11 mouse cellular contexts compared by ENCODE assay signal in the genomic region with DNA sequence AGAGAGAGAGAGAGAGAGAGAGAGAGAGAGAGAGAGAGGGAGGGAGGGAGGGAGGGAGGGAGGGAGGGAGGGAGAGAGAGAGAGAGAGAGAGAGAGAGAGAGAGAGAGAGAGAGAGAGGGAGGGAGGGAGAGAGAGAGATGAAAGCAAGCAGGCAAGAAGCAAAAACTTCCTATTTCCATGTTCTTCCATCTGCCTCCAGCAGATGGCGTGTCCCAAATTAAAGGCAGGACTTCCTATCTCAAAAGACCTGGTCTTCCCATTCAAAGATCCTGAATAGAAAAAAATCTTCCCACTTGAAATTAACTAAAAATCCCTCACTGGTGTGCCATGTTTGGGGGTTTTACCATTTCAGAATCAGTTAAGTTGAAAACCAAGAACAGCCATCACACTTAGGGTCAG. TPM values are rescaled to one million over a fixed set of nuclear protein-coding genes. Genes with fewer than 3 reads are reported as not detected.
A peak's percentile ranks its signal among the peaks of the same experiment; 100 is the strongest.
DNase-seq lines count a peak whose midpoint lies in the region; ATAC-seq and TF ChIP-seq lines count a peak whose summit lies in the region.
"Not testable (repeated sequence)": the region's sequence is repeated elsewhere in the genome, so short reads cannot be mapped to it uniquely, and the experiment has no call there.
"Had no signal": no experiment of that assay in that cellular context is flagged by ENCODE, and none has a peak within 500 bp of the region (broad histone marks: within the 10 kb centered on the region; RNA-seq: fewer than 3 reads in every experiment).

No protein-coding gene starts in this region.

- 4% methylated on average over 1 of the region's 1 CpGs for WGBS in heart, postnatal 0 days
- WGBS in midbrain, postnatal 0 days, result 5% methylated on average over 1 of the region's 1 CpGs

- not testable (repeated sequence) for H3K27me3 ChIP-seq in heart, postnatal 0 days (ENCODE audit: control insufficient read depth, insufficient read depth, low read length); midbrain, postnatal 0 days (ENCODE audit: insufficient read depth, low read length)

- not testable (repeated sequence) for ATAC-seq in heart, postnatal 0 days (ENCODE audit: insufficient read depth, low read depth); midbrain, postnatal 0 days (ENCODE audit: low FRiP score)

- TF ChIP-seq POLR2A in brain, embryonic 14.5 days (IDR thresholded peaks at IDR 0.05; ENCODE audit: borderline replicate concordance, extremely low read depth, insufficient read depth, insufficient read length, poor library complexity, severe bottlenecking), result not testable (repeated sequence)

- H3K9ac ChIP-seq in ES-E14 (ENCODE audit: insufficient read depth, low read depth, low read length, poor library complexity, severe bottlenecking); heart, postnatal 0 days (replicated peaks; ENCODE audit: low read depth, low read length); midbrain, postnatal 0 days (replicated peaks; ENCODE audit: low read length, poor library complexity, severe bottlenecking): not testable (repeated sequence)

- DNase-seq in ES-E14 (ENCODE audit: low read depth, low spot score), result peak; percentile 37
- DNase-seq in brain, embryonic 14.5 days (ENCODE audit: low read depth), result peak; percentile 46
- DNase-seq in embryo, embryonic 11 days, result peak; percentile 34
- DNase-seq in heart, postnatal 0 days (ENCODE audit: low spot score), result peak; percentile 35
- peak; percentile 61 for DNase-seq in kidney, postnatal 10 days
- DNase-seq in left cerebral cortex, postnatal 36 days (ENCODE audit: low spot score in 2 of 2), result peak; percentile 11
- DNase-seq in midbrain, postnatal 0 days (ENCODE audit: low spot score), result peak; percentile 9
- DNase-seq in testis, postnatal 14 days (ENCODE audit: low spot score), result peak; percentile 15

- intact Hi-C loops in left cerebral cortex, postnatal 36 days (cut with DNase I), result loop anchor here (2.0 kb wide), 1 partner anchor 116 kb away; no protein-coding TSS in a partner anchor

- TF ChIP-seq EP300 in heart, postnatal 0 days (IDR thresholded peaks at IDR 0.05; ENCODE audit: low read depth), result not testable (repeated sequence)

- H3K36me3 ChIP-seq in ES-E14 (ENCODE audit: control insufficient read depth, insufficient read depth, low read length, poor library complexity, severe bottlenecking); heart, postnatal 0 days (replicated peaks; ENCODE audit: control insufficient read depth, insufficient read depth, low read length); midbrain, postnatal 0 days (ENCODE audit: insufficient read depth, low read length): not testable (repeated sequence)

- not testable (repeated sequence) for H3K9me3 ChIP-seq in ES-E14 (ENCODE audit: control insufficient read depth, insufficient read depth, low read depth, low read length); heart, postnatal 0 days (replicated peaks; ENCODE audit: control insufficient read depth, low read length); midbrain, postnatal 0 days (ENCODE audit: low read length)

- not testable (repeated sequence) for H3K4me1 ChIP-seq in ES-E14 (ENCODE audit: control insufficient read depth in 2 of 2, insufficient read depth in 2 of 2, low read length in 2 of 2, poor library complexity in 1 of 2); heart, postnatal 0 days (ENCODE audit: control insufficient read depth, insufficient read depth); midbrain, postnatal 0 days (ENCODE audit: insufficient read depth, low read length)

- peak; percentile 48; the same call in 1 of the 2 replicates for TF ChIP-seq CTCF in brain, embryonic 14.5 days (IDR thresholded peaks at IDR 0.05; ENCODE audit: borderline replicate concordance, extremely low read depth, insufficient read depth, insufficient read length)
- TF ChIP-seq CTCF in heart, postnatal 0 days (IDR thresholded peaks at IDR 0.05; ENCODE audit: low read depth), result peak; percentile 53
- TF ChIP-seq CTCF in midbrain, postnatal 0 days (IDR thresholded peaks at IDR 0.05), result peak; percentile 63

- not testable (repeated sequence) for H3K27ac ChIP-seq in ES-E14 (ENCODE audit: insufficient read depth, low read depth, low read length, poor library complexity, severe bottlenecking); heart, postnatal 0 days (ENCODE audit: low read depth); midbrain, postnatal 0 days (ENCODE audit: low read depth, low read length)

- H3K4me2 ChIP-seq in heart, postnatal 0 days (ENCODE audit: low read depth, low read length); midbrain, postnatal 0 days (ENCODE audit: low read depth, low read length, poor library complexity, severe bottlenecking): not testable (repeated sequence)

- H3K4me3 ChIP-seq in ES-E14 (ENCODE audit: insufficient read depth in 1 of 2, low read depth in 1 of 2, low read length in 2 of 2, poor library complexity in 1 of 2, severe bottlenecking in 1 of 2); heart, postnatal 0 days (ENCODE audit: low read depth, low read length); midbrain, postnatal 0 days (ENCODE audit: low read depth, low read length): not testable (repeated sequence)

- in situ Hi-C loops in ES-E14 (cut with MboI; ENCODE audit: low sequenced_read_pairs in 2 of 2, unreplicated experiment in 2 of 2), result loop anchor here in 1 of 2 experiments (25.0 kb wide), 1 partner anchor 322 kb away; no protein-coding TSS in a partner anchor

TF ChIP-seq in ES-E14, 5 proteins besides CTCF, POLR2A, EP300 and RAD21:
- 0 out of 2 replicates have a peak, but pooled peaks have one; percentile 40 for TF ChIP-seq ZC3H11A (IDR thresholded peaks at IDR 0.05; ENCODE audit: borderline replicate concordance, low read depth, low read length)

RNA-seq across cellular contexts. Expression of a gene that starts 30.2 kb away (rescaled TPM):
- total RNA-seq in ES-E14 (2012; rRNA removed), result not detected in 2 replicates
- not detected in 2 replicates for polyA plus RNA-seq in brain, embryonic 14.5 days (2012; rRNA removed)
- total RNA-seq in heart, postnatal 0 days (2014; rRNA removed; ENCODE audit: low replicate concordance), result not detected in 2 replicates
- not detected in 2 replicates for polyA plus RNA-seq in heart, postnatal 0 days (2015; fragmentation: Nextera tagmentation; extraction: Ambion mirVana)
- not detected for total RNA-seq in left cerebral cortex, postnatal 36 days (2021)
- total RNA-seq in midbrain, postnatal 0 days (2014; rRNA removed), result not detected in 2 replicates
- polyA plus RNA-seq in midbrain, postnatal 0 days (2015; fragmentation: Nextera tagmentation; extraction: Ambion mirVana), result not detected in 2 replicates
- total RNA-seq: gastrocnemius, postnatal 4 days had no signal
- polyA plus RNA-seq: liver, embryonic 11.5 days; midbrain, embryonic 16.5 days had no signal

RNA-seq across cellular contexts. Expression of a gene that starts 55.6 kb away (rescaled TPM):
- 5.8 and 14.3 TPM in 2 replicates for total RNA-seq in ES-E14 (2012; rRNA removed)
- 12.5 and 23.2 TPM in 2 replicates for polyA plus RNA-seq in brain, embryonic 14.5 days (2012; rRNA removed)
- total RNA-seq in heart, postnatal 0 days (2014; rRNA removed; ENCODE audit: low replicate concordance), result 20.1 and 30.6 TPM in 2 replicates
- polyA plus RNA-seq in heart, postnatal 0 days (2015; fragmentation: Nextera tagmentation; extraction: Ambion mirVana), result 41.0 and 44.8 TPM in 2 replicates
- 10 to 100 TPM; 55.8 to 69.6 TPM for total RNA-seq in left cerebral cortex, postnatal 36 days (2021)
- total RNA-seq in midbrain, postnatal 0 days (2014; rRNA removed), result 37.9 and 43.3 TPM in 2 replicates
- polyA plus RNA-seq in midbrain, postnatal 0 days (2015; fragmentation: Nextera tagmentation; extraction: Ambion mirVana), result 60.1 and 62.4 TPM in 2 replicates

RNA-seq across cellular contexts. Expression of a gene that starts 58.2 kb away (rescaled TPM):
- total RNA-seq in ES-E14 (2012; rRNA removed), result not detected in 2 replicates
- polyA plus RNA-seq in brain, embryonic 14.5 days (2012; rRNA removed), result not detected in 2 replicates
- not detected in 2 replicates for total RNA-seq in heart, postnatal 0 days (2014; rRNA removed; ENCODE audit: low replicate concordance)
- polyA plus RNA-seq in heart, postnatal 0 days (2015; fragmentation: Nextera tagmentation; extraction: Ambion mirVana), result not detected in 2 replicates
- not detected for total RNA-seq in left cerebral cortex, postnatal 36 days (2021)
- total RNA-seq in midbrain, postnatal 0 days (2014; rRNA removed), result not detected in 2 replicates
- not detected in 2 replicates for polyA plus RNA-seq in midbrain, postnatal 0 days (2015; fragmentation: Nextera tagmentation; extraction: Ambion mirVana)
- total RNA-seq: gastrocnemius, postnatal 4 days had no signal
- polyA plus RNA-seq: liver, embryonic 11.5 days; midbrain, embryonic 16.5 days had no signal

Comparison
In these comparisons a context has a peak if more than half of its experiments do, and no peak if none do; other contexts are left out.
1. DNase-seq: peak in every context shown above with its lines; median percentile 61 in kidney, postnatal 10 days; 46 in brain, embryonic 14.5 days; 37 in ES-E14; 35 in heart, postnatal 0 days; 34 in embryo, embryonic 11 days; 15 in testis, postnatal 14 days; 11 in left cerebral cortex, postnatal 36 days; 9 in midbrain, postnatal 0 days.